Mouse (Mus musculus) adrenal gland, postnatal 36 days (tissue): ENCODE results near the gene Basp1. TPM values are rescaled to one million over a fixed set of nuclear protein-coding genes. Genes with fewer than 3 reads are reported as not detected.

Experiments
- DNase-seq, 2 experiments: peaks; one replicate each; pipeline ENCODE4 v3.0.0; 2021; ENCODE audit warnings: mixed read lengths in 1 of 2
- total RNA-seq, 2 experiments: library from RNA; stranded (reverse); gene quantifications; 2 replicates each; pipeline ENCODE4 v1.2.3; 2021

Gene Basp1
- total RNA-seq, 2 experiments from 2014 or later: 4.4 to 7.2 TPM

DNA sequence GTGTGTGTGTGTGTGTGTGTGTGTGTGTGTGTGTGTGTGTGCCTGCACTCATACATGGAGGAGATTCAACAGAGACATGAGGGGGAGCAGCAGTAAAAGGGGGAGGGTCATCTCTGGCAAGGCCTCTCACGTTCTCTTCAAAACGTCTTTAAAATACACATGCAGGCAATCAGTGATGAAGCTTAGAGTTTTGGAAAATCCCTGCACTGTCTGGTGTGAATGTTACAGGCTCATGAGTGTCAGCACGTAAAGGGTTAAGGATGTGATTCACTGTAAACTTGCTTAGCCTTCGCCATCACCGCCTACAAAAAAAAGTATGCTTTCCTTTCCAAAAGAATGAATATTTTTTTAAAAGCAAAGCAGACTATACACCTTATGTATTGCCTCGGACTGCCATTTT lies 2.8 kb upstream of the Basp1 start:
- DNase-seq: no peak

DNA sequence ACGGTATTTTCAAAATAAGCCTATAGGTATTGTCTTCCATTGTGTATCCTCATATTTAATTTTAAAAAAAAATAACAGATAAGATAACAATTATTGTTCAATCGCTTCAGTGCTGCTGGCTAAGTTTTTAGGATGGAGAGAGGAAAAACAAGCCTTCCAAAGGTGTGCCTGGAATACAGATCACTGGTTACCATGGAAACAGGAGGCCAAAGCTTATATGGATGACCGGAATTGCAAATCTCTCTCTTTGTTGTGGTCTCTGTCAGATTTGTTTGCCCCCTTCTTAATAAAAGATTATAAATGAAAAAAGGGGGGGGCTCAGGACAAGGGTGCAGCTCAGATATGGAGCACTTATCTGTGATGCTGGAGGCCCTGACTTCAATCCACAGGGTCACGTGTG lies 2.4 kb upstream of the Basp1 start:
- no peak for DNase-seq

GRCm38 (mm10) chr15:25414747-25415119 lies 1.2 kb upstream of the Basp1 start:
- DNase-seq: peak; percentile 83 to 87

DNA sequence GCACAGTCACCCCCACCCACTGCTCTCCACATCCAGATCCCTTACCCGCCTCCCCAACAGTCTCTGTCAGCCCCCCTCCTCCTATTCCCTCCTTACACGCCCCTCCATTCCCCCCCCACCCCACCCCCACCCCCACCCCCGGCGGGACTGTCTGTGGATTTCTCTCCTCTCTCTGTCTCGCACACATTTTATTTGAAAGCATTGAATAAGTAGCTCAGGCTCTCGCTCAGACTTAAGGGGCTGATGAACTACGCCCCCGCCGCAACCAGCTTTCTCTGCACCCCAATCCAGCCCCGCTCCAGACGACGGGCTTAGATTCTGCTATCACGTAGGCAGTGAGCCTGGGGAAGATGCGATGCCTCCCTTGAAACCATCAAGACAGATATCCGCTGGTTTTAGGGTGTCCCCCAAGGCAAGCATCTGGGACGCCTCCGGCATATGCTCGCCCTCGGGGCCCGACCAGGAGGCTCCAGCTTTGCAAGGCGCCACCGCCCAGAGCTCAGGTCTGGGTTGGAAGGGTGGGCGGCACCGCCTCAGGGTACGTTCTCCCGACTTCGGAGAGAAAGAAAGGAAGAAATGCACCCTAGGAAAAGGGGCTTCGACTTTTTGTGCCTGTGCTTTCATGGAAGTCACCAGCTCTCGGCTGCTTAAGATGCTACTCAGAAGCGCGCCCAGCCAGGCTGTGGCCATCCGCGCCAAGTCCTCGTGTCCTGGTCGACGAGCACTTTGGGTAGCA lies 615 bp upstream of the Basp1 start:
- peak in 1 of 2 experiments; percentile 10 for DNase-seq

DNA sequence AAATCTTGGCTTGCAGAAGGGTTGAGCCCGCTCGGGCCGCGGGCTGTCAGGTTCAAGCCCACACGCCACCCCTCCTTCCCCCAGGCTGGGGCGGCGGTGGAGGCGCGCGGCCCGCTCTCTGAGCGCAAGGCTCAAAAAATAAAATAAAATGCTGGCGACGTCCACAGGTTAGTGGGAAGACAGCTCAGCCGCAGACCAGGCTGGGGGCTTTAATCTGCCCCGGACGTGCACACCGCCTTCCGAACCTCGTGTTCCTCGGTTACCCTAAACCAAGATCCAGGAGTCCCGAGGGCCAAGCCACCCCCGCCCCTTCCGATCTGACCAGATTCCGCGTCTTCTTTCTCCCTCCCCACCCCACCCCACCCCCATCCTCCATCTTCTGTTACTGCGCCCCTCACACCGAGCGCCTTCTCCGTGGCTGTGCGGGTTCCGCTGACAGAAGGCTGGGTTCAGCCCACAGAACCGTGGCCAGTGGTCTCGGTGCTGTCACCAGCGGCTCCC lies 753 bp downstream of the Basp1 start:
- peak in 1 of 2 experiments; percentile 6 for DNase-seq

DNA sequence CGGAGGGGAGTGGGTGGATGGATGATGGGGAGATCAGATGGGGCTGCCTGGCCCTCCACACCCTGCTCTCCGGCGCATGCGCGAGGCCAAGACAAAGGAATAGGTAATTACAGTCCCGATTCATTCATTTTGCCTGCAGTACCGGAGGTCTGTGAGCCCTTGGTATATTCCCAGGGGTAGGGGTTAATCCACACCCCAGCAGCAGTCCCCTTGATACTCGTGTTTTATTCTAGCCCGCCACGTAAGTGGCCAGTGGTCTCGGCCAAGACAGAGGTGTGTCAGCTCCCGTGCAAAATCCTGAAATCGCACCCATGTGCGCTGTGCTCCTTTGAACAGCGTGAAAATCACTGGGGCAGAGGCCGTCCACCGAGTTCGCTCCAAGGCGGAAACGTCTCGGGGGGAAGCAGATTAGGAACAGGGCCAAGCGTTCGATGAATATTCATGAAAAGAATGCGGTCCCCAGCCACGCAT lies 1.4 kb downstream of the Basp1 start:
- peak; percentile 23 to 26 for DNase-seq

DNA sequence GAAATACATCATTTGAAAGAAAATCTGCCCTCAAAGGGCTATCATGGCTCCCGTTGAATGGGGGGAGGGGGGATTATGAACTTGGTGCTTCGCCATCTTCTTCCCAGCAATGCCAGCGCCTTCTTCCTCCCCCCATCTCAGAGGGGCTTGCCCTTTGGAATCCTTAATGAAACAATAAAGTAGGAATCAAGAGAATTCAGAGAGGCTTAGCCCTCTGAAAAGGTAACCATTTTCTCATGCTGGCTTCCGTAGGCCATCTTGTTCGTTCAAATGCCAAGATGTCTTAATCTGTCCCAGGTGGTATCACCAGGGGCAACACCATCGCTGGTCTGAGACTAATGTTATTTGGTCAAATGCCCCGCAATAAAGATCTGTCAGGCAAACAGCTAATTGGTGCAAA lies 2.1 kb downstream of the Basp1 start:
- no peak for DNase-seq

- no peak for DNase-seq
These were observed 7.6 kb downstream of the Basp1 start for GRCm38 (mm10) chr15:25405926-25406325.

DNA sequence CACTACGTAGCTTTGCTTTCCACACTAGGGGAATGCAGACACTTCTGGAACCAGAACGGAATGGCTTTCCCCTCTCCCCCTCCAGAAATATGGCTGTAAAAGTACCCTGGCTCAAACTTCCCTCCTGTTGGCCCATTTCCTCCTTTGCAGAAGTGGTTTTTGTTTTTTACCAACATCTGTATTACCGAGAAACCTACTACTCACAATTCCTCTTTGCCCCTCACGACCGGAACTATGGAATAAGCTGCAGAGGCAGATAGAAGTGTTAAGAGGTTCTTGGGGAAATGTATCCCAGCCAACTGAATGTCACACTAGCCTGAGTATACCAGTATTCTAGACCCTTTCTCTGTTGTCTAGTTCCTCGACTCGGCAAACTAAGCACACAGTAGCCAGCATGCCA lies 9.7 kb downstream of the Basp1 start:
- no peak for DNase-seq

DNA sequence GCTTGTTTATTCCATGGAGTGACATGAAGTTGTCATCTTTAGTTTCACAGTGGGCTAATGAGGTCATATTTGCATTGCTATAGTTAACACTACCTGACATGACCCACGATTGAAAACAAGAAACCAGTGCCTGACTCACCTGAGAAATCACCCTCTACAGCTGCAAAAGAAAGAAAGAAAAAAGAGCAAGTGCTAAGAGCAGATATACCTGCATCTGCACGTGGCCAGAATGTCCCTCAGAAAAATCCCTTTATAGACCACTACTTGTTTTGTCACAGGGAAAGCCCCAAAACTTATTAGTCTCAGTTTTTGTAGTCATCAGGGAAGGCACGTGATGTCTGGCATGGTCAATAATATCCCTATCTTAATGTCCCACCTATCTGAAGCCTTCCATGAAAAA lies 11.6 kb downstream of the Basp1 start:
- DNase-seq: no peak

DNA sequence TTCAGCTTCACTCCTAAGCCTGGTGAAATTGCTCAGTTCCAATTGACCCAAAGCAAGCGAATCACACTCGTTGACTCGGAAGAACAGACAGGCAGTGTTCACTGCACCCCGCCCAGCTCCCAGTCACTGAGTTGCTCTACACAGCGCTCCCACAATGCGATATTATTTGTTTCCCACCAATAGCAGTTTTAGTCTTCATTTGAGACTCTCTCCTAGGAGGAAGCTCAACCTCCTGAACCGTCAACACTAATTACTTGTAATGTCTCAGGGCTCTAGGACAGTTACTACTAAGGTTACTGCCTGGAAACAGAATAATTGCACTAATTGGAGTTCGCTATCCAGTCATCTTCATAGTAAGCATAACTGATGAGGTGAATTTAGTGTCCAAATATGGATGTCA lies 13.3 kb downstream of the Basp1 start:
- DNase-seq: no peak

- no peak for DNase-seq
These were observed 17.5 kb downstream of the Basp1 start for GRCm38 (mm10) chr15:25395912-25396590.

DNA sequence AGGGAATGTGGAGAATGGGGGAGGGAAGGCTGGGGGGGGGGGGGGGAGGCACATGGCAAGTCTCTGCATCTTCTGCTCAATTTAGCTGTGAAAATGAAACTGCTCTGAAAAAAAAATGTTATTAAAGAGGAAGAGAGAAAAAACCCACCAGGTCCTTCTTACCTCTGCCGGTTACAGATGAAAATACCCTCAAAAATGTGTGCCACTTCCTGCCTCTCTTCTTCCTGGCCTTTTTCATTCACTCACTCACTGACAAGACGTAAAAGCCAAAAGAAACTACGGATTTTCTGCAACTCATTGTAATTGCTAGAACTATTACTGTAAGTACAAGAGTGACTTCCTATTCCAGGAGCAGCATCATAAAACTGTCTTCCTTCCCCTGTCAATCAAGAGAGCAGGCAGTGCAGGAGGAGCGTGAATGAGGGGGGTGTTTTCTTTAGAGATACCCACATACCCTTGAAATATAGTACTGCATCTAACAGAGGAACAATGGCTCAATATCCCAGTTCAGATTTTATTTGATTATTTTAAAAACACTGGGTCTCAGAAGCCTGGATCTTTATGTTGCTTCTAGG lies 21.0 kb downstream of the Basp1 start:
- no peak for DNase-seq

- no peak for DNase-seq
These were observed 22.4 kb downstream of the Basp1 start for GRCm38 (mm10) chr15:25391210-25391609.

GRCm38 (mm10) chr15:25387572-25387971 lies 26.0 kb downstream of the Basp1 start:
- no peak for DNase-seq

GRCm38 (mm10) chr15:25380051-25380450 lies 33.5 kb downstream of the Basp1 start:
- DNase-seq: no peak

DNA sequence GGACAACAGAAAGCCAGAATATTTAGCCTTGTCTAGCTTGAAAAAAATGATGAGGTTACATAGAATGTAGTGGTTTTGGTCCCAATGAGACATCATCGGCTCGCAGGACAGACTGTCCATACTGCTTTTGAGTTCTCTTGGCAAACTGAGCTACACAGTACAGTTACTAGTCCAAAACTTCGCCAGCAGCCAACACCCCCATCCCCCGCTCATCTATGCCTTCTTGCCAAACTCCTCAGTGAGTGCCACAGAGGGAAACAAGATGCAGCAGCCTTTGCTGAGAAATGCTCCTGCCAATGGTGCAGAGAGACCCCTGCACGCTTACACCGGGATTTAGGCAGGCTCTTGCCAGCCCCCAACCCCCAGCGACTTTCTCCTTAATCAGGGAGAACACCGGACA lies 34.9 kb downstream of the Basp1 start:
- DNase-seq: no peak

- DNase-seq: no peak
These were observed 36.6 kb downstream of the Basp1 start for GRCm38 (mm10) chr15:25376914-25377313.

DNA sequence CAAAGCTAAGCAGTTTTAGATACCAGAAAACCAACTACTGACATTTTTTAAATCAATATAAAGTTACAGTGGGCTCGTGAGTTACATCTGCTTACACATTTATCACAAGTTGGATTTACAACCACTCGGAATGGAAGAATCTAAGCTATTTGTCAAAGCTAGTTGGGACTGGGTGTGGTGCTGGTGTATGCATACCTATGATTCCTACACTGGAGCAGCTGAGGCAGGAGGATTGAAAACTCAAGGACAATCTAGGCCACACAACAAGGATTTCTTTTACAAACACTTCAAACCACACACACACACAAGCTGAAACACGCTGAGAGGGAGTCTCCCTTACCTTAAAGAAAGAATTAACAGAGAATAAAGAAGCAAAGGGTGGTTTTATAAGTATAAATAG lies 40.1 kb downstream of the Basp1 start:
- no peak for DNase-seq

DNA sequence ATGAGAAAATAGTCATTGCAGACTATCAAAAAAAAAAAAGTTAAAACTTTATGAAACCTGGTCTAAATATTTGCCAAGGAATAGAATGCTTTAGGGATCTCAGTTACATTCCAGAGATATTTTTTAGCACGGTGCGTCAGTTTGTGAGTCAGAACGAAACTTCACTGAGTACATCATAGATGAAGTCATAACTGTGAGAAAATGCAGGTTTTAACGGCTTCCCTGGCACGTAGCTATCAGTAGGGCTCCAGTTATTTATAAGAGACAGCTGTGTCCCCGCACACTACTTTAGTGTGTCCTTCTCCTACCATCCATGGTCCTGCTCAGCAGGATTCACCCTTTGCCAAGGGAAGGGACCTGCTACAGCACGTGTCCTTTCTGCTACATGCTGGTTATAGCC lies 44.0 kb downstream of the Basp1 start:
- no peak for DNase-seq

GRCm38 (mm10) chr15:25365503-25365902 lies 48.1 kb downstream of the Basp1 start:
- DNase-seq: no peak

GRCm38 (mm10) chr15:25364819-25365463 lies 48.6 kb downstream of the Basp1 start:
- DNase-seq: no peak
